Mouse (Mus musculus) ES-CJ7 (cell line): ENCODE measurements around the gene Krtcap3.

Experiments used
- DNase-seq: peaks from one replicate; pipeline ENCODE4 v3.0.0; 2011; ENCODE audit warnings: low read depth, low spot score

The Krtcap3 gene

GRCm38 (mm10) chr5:31298486-31298885 is 47.0 kb downstream of the Krtcap3 start:
- no peak for DNase-seq

GRCm38 (mm10) chr5:31301866-31302265 is 50.4 kb downstream of the Krtcap3 start:
- DNase-seq, result peak; percentile 30
